Mouse (Mus musculus): Measurements from ENCODE around the gene Rcbtb2.

DNA sequence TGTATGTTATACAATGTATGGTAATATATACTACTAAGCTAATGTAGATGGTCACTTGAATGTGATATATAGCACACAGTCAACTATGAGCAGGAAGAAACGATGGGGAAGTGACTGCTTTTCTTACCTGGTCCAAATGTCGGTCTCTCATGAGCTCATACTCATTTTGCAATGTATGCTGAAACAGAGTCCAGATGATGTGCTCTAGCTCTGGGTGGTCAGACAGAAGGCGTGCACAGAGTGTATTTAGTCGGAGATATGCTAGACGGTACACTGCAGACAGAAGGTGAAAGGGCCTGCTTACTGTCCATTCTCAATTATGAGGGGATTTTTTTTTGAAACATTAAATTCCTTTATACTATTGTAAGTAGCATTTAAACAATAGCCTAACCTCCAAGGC lies 88.6 kb downstream of the Rcbtb2 start:
- TF ChIP-seq CTCF (IDR thresholded peaks at IDR 0.05; ENCODE audit: borderline replicate concordance, extremely low read depth, insufficient read depth, insufficient read length): no peak
- no peak for TF ChIP-seq POLR2A (IDR thresholded peaks at IDR 0.05; ENCODE audit: borderline replicate concordance, extremely low read depth, insufficient read depth, insufficient read length, poor library complexity, severe bottlenecking)
